Mouse (Mus musculus): ENCODE results near the gene Krtcap2.

DNA sequence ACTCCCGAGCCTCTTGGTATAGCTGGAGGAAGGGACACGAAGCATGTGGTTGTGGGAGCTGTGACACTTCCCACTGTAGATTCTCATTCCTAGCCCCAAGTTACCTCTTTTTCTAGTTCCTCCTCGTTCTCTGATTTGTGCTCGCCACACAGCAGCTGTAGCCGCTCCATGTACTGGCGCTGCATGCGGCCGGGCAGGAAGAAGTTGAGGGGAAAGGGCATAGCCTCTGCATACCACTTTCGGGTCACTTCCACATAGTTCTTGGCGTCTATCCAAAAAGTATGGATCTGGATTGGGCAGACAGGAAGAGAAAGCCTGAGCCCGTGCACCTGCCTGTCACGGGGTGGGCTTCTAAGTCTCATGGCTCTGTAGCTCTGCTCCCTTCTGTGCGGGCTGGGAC is 35.6 kb upstream of the Krtcap2 start:
- TF ChIP-seq CTCF (conservative IDR thresholded peaks at IDR 0.05; ENCODE audit: low read length), result no peak
- no peak for TF ChIP-seq NANOG (IDR thresholded peaks at IDR 0.05; ENCODE audit: borderline replicate concordance, low read length)
- TF ChIP-seq POU5F1 (IDR thresholded peaks at IDR 0.05; ENCODE audit: borderline replicate concordance, low read length), result no peak

Measured in E14TG2a.4 (cell line).